Mouse (Mus musculus): ENCODE results near the gene Syvn1. TPM values are rescaled to one million over a fixed set of nuclear protein-coding genes. Genes with fewer than 3 reads are reported as not detected.
A peak's percentile ranks its signal among the peaks of the same experiment; 100 is the strongest.

The Syvn1 gene
- polyA plus RNA-seq, 1 experiment from 2014 or later: 34.3 TPM

GRCm38 (mm10) chr19:6073889-6074288 is 27.5 kb downstream of the Syvn1 start:
- no peak for TF ChIP-seq CTCF (IDR thresholded peaks at IDR 0.05; ENCODE audit: low read depth)
- H3K4me3 ChIP-seq (ENCODE audit: low read depth, low read length): no peak overlapping the region
- peaks cover 55% of the 10 kb centered on the region for H3K36me3 ChIP-seq (ENCODE audit: insufficient read depth)
- H3K27me3 ChIP-seq (ENCODE audit: insufficient read depth, low read length): no peaks in the 10 kb centered on the region
- no peak overlapping the region for H3K27ac ChIP-seq (ENCODE audit: low read depth)
- DNase-seq: no peak
- H3K9me3 ChIP-seq (ENCODE audit: low read depth, low read length): no peaks in the 10 kb centered on the region
- ATAC-seq (ENCODE audit: insufficient read depth): no peak
- no peak overlapping the region for H3K4me2 ChIP-seq
- H3K9ac ChIP-seq: no peak overlapping the region
- WGBS: 82% methylated on average over 5 of the region's 5 CpGs
- H3K4me1 ChIP-seq (ENCODE audit: insufficient read depth): 0 out of 2 replicates have a peak, but pooled peaks cover 8% of the 10 kb centered on the region

- DNase-seq (peak; percentile 95), ATAC-seq (ENCODE audit: insufficient read depth) (peak; percentile 93)
- Histone ChIP-seq H3K4me2 (peak within 1 kb of the TSS; percentile 93), H3K9me3 (ENCODE audit: low read depth, low read length) (no peaks in the 10 kb centered on the region), H3K4me3 (ENCODE audit: low read depth, low read length) (peak within 1 kb of the TSS; percentile 79), H3K27me3 (ENCODE audit: insufficient read depth, low read length) (no peaks in the 10 kb centered on the region), H3K27ac (ENCODE audit: low read depth) (peak within 1 kb of the TSS; percentile 86), H3K36me3 (ENCODE audit: insufficient read depth) (peaks cover 48% of the 10 kb centered on the region), H3K9ac (peak within 1 kb of the TSS; percentile 75), H3K4me1 (ENCODE audit: insufficient read depth) (0 out of 2 replicates have a peak, but pooled peaks cover 8% of the 10 kb centered on the region)
- WGBS: under 1% methylated on average over 33 of the region's 33 CpGs
- TF ChIP-seq CTCF (IDR thresholded peaks at IDR 0.05; ENCODE audit: low read depth): no peak
Measured at GRCm38 (mm10) chr19:6076564-6077393, 30.4 kb downstream of the Syvn1 start, which contains the start of gene Vps51. Gene Vps51 (minus strand): TSS chr19:6077231.

- no peak for TF ChIP-seq CTCF (IDR thresholded peaks at IDR 0.05; ENCODE audit: low read depth)
- Histone ChIP-seq H3K9me3 (ENCODE audit: low read depth, low read length) (no peaks in the 10 kb centered on the region), H3K27ac (ENCODE audit: low read depth) (no peak within 1 kb of the TSS), H3K4me3 (ENCODE audit: low read depth, low read length) (no peak within 1 kb of the TSS), H3K4me1 (ENCODE audit: insufficient read depth) (peaks cover 8% of the 10 kb centered on the region; the same call in 1 of the 2 replicates), H3K36me3 (ENCODE audit: insufficient read depth) (peaks cover 37% of the 10 kb centered on the region), H3K9ac (no peak within 1 kb of the TSS), H3K4me2 (no peak within 1 kb of the TSS), H3K27me3 (ENCODE audit: insufficient read depth, low read length) (no peaks in the 10 kb centered on the region)
- ATAC-seq (ENCODE audit: insufficient read depth) (no peak), DNase-seq (no peak)
- 91% methylated on average over 12 of the region's 12 CpGs for WGBS
Measured at GRCm38 (mm10) chr19:6079983-6080480, 33.7 kb downstream of the Syvn1 start, which contains the start of gene Tmem262. Gene Tmem262 (plus strand): TSS chr19:6080033.

- no peaks in the 10 kb centered on the region for H3K9me3 ChIP-seq (ENCODE audit: low read depth, low read length)
- peaks cover 3% of the 10 kb centered on the region for H3K4me1 ChIP-seq (ENCODE audit: insufficient read depth)
- no peak for ATAC-seq (ENCODE audit: insufficient read depth)
- 86% methylated on average over 9 of the region's 9 CpGs for WGBS
- H3K27ac ChIP-seq (ENCODE audit: low read depth): no peak within 1 kb of the TSS
- H3K4me3 ChIP-seq (ENCODE audit: low read depth, low read length): no peak within 1 kb of the TSS
- H3K36me3 ChIP-seq (ENCODE audit: insufficient read depth): peaks cover 40% of the 10 kb centered on the region
- DNase-seq: no peak
- H3K4me2 ChIP-seq: no peak within 1 kb of the TSS
- no peak within 1 kb of the TSS for H3K9ac ChIP-seq
- no peaks in the 10 kb centered on the region for H3K27me3 ChIP-seq (ENCODE audit: insufficient read depth, low read length)
- no peak for TF ChIP-seq CTCF (IDR thresholded peaks at IDR 0.05; ENCODE audit: low read depth)
Measured at GRCm38 (mm10) chr19:6082156-6082555, 35.8 kb downstream of the Syvn1 start, which contains the start of gene Gm28374. Gene Gm28374 (minus strand): TSS chr19:6082256.

- H3K36me3 ChIP-seq (ENCODE audit: insufficient read depth): peaks cover 65% of the 10 kb centered on the region
- H3K4me3 ChIP-seq (ENCODE audit: low read depth, low read length): peak within 1 kb of the TSS; percentile 84
- peak within 1 kb of the TSS; percentile 91 for H3K4me2 ChIP-seq
- peaks cover 3% of the 10 kb centered on the region for H3K4me1 ChIP-seq (ENCODE audit: insufficient read depth)
- peak within 1 kb of the TSS; percentile 84 for H3K27ac ChIP-seq (ENCODE audit: low read depth)
- ATAC-seq (ENCODE audit: insufficient read depth) (peak; percentile 91), DNase-seq (peak; percentile 99)
- peak within 1 kb of the TSS; percentile 70 for H3K9ac ChIP-seq
- WGBS: under 1% methylated on average over 58 of the region's 58 CpGs
- no peak for TF ChIP-seq CTCF (IDR thresholded peaks at IDR 0.05; ENCODE audit: low read depth)
- H3K27me3 ChIP-seq (ENCODE audit: insufficient read depth, low read length): no peaks in the 10 kb centered on the region
- no peaks in the 10 kb centered on the region for H3K9me3 ChIP-seq (ENCODE audit: low read depth, low read length)
Measured at GRCm38 (mm10) chr19:6084478-6085248, 38.3 kb downstream of the Syvn1 start, which contains the start of the genes Zfpl1 and Cdca5. Gene Zfpl1 (minus strand): TSS chr19:6084956. Gene Cdca5 (plus strand): TSS chr19:6084983.

GRCm38 (mm10) chr19:6085417-6085879 is 39.1 kb downstream of the Syvn1 start:
- peak; percentile 88 for DNase-seq
- Histone ChIP-seq H3K36me3 (ENCODE audit: insufficient read depth) (peaks cover 66% of the 10 kb centered on the region), H3K27ac (ENCODE audit: low read depth) (peak overlapping the region; percentile 84), H3K4me3 (ENCODE audit: low read depth, low read length) (peak overlapping the region; percentile 84), H3K27me3 (ENCODE audit: insufficient read depth, low read length) (no peaks in the 10 kb centered on the region), H3K9ac (peak overlapping the region; percentile 70), H3K4me1 (ENCODE audit: insufficient read depth) (peaks cover 3% of the 10 kb centered on the region), H3K4me2 (peak overlapping the region; percentile 91), H3K9me3 (ENCODE audit: low read depth, low read length) (no peaks in the 10 kb centered on the region)
- WGBS: under 1% methylated on average over 17 of the region's 17 CpGs
- TF ChIP-seq CTCF (IDR thresholded peaks at IDR 0.05; ENCODE audit: low read depth): no peak
- ATAC-seq (ENCODE audit: insufficient read depth): peak; percentile 76
